Mouse (Mus musculus): Measurements from ENCODE around the gene Ldlrad3. TPM values are rescaled to one million over a fixed set of nuclear protein-coding genes. Genes with fewer than 3 reads are reported as not detected.

The Ldlrad3 gene
- total RNA-seq, 4 experiments from 2014 or later, result 6.3 to 7.4 (median 7.0) TPM

DNA sequence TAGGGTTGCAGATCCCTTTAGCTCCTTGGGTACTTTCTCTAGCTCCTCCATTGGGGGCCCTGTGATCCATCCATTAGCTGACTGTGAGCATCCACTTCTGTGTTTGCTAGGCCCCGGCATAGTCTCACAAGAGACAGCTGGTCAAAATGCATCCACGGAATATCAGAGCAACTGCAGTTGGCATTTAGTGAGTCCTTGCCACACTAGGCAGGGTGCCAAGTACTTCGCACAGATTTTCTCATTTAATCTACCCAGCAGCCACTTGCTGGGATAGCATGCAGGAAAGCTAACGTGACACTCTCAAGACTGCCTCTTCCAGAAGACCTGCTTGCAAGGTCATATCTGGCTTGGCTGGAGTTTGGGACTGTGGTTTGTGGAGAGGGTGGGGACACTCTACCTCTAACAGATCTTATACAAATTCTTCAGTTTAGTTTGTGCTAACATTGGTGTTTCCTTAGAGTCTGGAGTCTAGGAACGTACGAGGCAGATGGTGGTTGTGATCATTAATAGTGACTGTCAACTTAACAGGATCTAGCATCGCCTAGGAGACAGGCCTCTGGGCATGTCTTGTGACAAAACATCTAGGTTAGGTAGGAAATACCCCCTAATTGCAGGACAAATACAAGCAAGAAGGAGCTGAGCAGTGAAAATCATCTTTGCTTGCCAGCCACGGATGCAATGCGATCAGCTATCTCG, 115.0 kb downstream of the Ldlrad3 start:
- peak; percentile 13 for DNase-seq

DNA sequence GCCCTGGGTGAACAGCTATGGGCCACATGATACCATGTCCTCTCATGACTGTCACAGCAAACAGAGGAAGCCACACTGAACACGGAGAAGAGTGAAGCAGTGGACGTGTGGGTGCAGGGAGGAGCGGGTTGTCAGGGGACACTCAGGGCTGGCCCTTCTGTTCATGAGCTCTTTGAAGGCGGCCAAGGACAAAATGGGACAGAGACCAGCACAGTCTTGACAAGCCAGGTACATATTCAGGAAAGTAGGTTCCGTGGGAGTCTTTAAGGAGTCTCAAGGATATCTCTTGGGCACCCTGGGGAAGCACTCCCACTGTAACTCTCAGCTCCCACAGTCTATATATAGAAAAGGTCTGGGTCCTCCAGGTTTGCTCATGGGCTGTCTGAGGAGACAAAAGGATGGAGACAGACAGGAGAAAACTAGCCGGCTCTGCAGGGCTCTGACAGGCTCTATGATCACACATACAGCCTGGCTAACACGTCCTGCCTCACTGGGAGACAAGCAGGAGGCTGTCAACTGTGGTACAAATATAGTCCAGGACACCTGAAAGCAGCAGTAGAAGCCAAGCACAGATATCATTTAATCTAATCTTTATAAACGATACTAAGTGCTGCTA, 121.3 kb downstream of the Ldlrad3 start:
- DNase-seq, result no peak

DNA sequence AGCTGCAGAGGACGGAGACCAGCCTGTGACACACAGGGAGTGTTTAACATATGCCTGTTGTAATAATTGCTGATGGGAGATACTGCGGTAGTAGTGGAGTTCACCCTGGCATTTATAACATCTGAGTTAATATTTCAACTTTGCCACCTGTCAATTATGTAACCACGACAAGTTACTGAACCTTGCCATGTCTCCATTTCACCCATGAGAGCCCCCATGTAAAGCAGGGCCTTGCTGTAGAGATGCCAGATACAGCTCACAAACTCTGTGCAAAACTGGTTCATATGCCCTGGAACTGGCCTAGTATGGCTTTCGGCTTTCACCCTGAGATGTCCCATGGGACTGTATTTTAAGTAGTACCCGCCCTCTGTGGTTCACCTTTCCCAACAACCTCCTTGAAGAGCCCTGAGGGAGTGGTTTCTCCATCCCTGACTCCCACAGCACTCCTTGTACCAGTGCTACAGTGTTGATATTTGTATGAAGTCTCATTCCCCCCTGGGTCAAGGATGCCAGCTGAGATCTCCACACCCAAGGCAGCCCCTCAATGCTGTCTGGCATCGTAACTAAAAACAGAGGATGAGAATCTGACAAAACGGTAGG, 122.2 kb downstream of the Ldlrad3 start:
- DNase-seq, result no peak

DNA sequence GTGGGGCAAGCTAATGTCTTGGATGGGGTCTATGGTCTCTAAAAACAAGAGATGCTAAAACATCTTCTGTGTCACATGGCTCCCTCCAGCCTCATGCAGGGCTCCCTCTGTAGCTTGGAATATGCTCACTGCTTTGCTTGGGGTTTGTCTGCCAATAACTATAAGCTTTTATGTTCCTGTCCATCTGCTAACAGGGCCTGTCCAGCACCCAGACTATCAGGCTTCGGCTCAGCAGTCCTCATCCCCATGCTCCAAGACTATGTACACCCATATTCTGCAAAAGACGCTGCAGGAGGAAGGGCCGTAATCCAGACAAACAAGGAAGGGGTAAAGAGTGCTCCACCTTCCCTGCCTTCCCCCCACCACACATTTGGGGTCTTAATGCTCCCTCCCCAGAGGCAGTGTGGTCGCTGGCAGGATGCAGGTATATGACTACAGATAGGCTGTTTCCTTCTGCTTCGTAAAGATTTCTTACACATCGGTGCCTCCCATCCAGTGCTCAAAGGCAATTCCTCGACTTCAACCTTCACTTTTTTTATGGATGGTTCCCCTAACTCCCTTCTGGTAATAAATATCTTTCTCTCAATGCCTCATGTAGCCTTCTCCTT, 123.2 kb downstream of the Ldlrad3 start:
- no peak for DNase-seq

DNA sequence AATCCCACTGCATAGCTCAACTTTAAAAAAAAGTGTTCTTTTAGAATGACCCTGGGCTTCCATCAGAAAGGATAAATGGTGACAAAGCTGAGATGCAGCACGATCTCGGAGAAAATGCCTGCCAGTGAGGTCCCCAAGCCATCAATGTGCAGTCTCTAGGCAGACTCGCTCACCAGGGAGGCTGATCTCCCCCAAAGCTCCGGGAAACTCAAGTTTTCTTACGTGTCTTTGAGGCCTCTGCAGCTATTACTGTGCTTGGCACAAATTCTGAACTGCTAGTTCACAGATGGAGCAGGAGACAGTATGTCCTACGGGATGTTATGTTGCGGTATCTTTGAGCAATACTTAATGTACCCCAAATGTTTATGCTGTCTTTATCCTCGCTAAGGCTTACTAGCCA, 124.3 kb downstream of the Ldlrad3 start:
- no peak for DNase-seq

DNA sequence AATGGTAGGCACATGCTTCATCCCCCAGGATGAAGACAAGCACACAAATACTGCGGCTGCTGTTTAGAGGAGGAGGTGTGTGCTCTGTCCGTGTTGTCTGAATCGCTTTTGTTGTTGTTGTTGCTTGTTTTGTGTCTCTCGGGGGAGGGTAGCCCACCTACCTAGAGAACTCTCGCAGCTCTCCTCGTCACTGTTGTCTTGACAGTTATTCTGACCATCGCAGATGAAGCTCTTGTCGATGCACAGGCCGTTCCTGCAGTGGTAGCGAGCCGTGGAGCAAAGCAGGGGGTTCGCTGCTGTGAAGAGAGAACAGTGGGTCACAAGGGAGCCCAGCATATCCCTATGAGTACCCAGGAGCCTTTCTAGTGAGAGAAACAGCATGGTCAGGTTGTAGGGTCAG, 128.4 kb downstream of the Ldlrad3 start:
- no peak for DNase-seq

DNA sequence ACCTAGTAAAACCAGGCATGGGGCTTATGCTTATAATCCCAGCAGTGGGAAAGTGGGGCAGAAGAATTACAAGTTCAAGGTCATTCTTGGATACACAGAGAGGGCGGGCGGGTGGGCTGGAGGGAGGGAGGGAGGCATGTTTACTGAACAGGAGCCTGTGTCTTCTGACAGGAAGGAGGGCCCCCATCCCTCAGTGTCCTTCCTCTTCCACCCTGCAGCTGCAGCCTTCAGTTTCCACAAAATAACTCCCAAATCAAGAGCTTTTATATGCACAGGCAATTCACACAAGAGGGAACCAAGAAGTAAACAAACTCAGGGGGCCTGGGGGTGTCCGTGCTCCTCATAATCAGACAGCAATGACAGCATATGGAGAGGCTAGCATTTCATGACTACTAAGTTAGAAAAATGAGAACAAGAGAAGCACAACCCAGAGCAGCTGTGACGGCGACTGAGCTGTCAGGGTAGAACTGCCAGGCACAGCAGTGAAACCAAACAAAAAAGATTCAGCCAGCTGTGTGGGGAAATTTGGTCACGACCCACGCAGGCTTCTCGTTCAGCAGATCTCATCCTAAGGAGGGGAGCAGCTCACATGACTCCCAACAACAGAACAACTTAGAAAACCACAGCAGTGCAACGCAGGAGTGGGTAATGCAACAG, 129.0 kb downstream of the Ldlrad3 start:
- no peak for DNase-seq

DNA sequence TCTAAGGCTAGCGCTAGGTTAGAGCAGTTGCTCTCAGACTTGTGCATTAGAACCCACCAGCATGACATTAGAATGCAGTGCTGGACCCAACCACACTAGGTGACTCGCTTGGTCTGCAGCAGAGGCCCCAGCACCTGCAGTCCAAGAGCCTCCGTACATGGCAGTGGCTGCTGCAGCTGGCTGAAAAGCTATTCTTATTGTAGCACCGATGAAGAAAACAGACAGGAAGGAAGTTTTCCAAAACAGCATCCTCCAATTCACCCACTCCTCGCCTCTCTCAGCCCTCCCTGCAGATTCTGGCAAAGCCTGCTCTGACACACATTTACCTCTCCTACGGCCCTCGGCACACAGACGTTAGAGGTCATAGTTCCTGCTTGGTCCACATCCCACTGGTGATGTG, 130.0 kb downstream of the Ldlrad3 start:
- DNase-seq, result no peak

DNA sequence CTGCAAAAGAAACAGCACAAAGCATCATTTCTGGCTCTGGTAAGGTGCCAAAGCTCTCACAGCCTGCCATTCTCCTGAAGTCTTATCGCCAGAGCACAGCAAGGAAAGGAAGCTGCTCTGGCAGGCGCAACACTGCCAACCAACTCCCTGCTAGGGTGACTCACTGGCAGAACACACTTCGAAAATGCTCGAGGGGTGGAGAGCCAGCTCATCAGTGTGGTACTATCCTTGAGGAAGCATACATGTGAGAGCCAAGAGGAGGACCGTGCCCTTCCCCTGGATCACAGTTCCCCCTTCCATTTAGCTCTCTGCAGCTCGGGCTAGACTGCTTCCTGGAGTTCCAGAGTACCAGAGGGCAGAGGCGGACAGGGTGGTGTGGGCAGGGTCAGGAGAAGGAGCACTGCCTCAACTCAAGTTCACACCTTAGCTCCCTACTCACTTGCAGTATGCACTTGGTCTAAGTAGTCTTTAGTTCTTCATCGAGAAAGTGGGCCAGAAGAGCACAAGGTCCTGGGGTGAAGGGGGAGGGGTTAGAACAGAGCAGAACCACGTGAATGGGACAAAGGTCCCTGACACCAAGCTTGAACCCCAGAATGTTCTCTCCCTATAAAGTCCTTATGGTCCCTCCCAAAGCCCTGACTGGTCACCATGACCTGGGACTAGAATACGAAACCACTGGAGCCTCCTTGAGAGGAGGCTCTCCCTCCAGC, 133.1 kb downstream of the Ldlrad3 start:
- peak; percentile 43 for DNase-seq

DNA sequence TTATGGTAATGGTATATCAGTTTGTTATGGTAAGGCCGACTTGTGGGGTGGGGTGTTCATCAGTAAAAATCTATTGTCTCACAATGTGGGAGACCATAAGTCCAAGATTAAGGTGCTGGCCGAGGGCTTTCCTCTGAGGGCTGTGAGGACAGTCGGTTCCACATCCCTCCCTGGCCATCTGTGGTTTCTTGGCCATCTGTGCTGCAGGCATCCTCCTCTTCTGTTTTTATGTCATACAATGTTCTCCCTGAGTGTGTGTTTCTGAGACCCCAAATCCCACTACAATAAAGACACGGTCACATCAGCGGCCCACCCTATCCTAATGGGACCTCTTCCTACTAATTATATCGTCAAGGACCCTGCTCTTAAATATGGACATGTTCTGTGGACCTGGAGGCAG, 133.8 kb downstream of the Ldlrad3 start:
- DNase-seq, result no peak

DNA sequence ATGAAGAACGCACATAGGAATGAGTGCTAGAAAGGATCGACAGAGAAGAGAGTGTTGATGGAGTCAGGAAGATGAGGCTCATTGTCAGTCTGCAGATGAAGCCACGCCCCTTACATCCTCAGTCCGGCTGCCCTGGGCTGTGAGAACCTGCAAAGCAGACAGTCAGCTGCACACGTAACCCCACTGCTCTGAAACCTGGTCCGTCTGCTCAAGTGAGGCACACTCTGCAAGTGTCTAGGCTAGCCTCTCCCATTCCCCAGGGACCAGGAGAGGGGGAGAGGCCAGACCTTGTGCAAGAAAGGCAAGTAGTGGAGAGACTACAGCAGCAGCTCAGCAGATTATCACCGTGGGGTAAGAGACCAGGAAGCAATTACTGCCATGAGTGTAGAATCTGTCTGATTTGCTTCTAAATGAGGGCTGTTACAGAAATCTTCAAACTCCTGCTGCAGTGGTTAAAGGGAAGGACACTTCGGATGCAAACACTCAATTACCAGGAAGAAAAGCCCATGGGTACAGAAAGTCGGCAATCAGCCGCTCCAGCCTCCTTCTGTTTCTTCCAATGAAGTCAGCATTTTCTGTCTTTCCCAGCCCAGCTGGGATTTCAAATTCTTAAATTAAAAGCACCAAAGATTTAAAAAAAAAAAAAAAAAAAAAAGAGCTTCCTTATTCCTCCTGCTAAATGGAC, 136.2 kb downstream of the Ldlrad3 start:
- DNase-seq, result no peak

DNA sequence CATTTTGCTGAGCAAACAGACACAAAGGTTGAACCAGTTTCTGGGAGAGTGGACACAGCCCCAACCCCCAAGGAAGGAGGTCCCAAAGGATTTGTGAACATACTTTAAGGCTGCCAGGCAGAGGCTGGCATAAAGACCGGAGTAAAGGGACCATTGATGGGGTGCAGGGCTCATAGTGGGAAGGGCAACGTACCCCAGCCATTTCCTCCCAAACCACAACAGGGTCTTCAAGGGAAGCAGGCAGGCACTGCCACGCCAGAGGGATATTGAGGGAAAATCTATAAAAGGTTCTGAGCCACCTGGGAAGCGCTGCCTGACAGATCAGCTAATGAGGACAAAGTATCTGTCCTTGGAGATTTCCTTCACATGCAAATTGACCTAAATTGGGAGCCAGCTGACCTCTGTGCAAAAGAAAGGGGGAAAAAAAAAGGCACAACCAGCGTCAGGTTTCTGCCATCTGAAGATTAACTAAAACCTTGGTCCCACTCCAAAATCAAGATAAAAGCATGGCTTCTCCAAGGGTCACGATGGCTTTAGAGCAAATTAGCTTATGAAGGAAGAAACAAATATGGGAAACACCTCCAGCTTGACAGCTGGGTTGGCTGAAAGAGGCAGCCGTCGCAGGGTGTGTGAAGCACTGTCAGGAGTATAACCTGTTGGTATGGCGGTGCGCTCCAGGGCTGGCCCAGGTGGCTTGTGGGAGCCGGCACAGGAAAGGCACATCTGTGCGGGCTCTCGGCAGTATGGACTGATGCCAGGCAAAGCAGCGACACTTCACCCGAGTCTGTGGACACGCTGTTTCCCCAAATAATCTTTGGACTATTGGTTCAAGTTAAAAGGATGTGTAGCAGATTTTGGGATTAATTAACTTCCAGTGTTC, 137.6 kb downstream of the Ldlrad3 start:
- no peak for DNase-seq

DNA sequence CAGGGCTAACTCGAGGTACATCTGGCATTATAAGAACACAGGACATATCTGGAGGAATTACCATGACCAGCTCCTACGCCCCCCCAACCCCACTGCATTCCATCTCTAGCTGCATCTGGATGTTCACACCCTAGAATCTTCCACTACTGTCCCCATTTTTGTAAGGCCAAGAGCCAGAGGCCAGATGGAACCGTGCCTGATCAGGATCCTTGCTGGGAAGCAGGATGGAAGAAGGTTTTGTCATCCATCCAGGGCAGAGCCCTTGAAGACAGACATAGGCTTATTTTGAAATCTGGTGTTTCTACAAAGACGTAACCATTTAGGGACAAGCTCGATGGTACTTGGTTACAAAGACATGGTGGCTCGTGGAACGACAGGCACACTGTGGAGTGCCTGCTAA, 139.7 kb downstream of the Ldlrad3 start:
- DNase-seq, result no peak

DNA sequence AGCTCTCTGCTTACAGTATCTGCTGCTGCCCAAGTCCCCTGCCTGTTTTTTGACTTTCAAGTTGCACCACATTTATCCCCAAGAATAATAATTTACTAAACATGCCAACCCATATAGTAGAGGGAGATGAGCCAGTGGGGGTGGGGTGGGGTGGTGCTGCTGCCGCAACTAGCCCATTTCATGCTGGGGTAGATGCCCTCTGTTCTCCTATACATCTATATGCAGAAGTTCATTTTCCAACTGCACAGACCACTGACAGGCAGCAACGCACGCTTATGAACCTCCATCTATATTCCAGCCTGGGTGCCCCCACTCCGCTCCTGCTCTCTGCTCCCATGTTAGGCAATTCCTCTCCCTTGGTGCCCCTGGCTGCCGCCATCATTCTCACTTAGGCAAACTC, 145.7 kb downstream of the Ldlrad3 start:
- no peak for DNase-seq

DNA sequence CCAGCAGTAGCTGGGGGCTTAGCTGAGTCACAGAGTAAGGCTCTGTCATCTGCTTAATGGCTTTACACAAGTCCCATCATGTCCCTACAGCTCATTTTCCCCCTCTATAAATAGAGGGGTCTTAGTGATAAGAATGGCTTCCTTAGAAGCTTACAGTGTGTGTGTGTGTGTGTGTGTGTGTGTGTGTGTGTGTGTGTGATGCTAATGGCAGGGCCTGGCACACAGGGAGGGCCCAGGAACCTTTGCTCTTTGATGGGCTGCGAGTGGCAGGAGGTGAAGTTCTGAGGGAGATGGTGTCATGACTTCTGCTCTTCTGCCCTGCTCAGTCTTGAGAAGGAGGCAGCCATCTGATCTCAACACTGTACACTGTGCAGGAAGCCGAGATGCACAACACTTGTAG, 146.2 kb downstream of the Ldlrad3 start:
- DNase-seq, result no peak

DNA sequence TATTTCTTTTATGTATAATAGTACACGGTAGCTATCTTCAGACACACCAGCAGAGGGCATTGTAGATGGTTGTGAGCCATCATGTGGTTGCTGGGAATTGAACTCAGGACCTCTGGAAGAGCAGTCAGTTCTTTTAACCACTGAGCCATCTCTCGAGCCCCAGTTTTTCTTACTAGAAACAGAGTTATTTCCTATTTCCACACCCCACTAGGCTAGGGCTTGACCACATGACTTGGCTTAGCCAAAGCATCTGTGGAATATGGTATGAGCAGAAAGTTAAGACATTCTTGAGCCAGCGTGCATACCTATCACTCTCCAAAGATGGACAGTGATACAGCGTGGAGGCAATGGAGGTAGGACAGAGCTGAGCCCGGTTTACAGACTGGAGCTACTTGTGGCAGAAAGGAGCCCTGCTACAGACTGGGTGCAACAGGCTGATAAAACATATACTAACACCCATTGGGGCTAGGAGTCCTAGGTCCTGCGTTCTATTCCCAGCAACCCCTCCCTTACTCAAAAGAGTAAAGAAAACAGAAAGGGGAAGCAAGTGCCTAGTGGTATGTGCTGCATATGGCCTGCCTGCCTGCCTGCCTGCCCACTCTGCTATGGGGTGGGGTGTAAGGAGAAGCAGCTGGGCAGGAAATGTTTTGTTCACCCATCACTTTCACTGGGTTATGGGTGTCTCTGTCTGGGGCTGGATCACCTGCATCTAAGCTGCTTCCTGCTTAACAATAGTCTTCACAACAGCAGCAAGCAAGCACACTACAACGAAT, 147.1 kb downstream of the Ldlrad3 start:
- DNase-seq, result no peak

DNA sequence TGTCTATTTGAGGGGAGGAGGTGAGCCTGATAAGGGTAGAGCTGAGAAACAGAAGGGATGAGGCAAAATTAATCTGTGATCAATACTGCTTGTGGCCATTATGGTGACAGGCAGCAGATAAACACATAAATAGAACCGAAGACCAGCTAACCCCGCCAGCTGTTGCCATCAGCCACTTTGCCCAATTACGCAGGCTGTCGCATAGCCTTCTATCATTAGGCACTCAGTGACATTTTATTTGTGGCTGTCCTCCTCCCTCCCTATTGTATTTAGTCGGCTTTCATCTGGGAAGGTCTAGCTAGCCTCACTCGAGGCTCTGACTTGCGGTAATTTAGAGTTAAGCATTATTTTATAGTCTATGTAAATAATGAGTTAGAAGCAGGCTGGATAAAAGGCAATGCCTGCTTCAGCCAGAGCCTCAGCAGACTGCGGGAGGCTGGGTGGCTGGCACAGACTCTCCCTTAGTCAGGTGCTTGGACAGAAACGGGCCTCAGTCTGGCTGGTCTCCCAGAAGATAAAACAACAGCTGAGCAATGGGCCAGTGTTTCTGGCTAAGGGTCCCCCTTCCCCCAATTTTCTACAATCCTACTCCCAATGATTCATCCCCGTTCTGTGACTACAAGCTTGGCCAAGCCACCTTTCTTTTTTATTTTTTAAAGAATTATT, 147.8 kb downstream of the Ldlrad3 start:
- no peak for DNase-seq

DNA sequence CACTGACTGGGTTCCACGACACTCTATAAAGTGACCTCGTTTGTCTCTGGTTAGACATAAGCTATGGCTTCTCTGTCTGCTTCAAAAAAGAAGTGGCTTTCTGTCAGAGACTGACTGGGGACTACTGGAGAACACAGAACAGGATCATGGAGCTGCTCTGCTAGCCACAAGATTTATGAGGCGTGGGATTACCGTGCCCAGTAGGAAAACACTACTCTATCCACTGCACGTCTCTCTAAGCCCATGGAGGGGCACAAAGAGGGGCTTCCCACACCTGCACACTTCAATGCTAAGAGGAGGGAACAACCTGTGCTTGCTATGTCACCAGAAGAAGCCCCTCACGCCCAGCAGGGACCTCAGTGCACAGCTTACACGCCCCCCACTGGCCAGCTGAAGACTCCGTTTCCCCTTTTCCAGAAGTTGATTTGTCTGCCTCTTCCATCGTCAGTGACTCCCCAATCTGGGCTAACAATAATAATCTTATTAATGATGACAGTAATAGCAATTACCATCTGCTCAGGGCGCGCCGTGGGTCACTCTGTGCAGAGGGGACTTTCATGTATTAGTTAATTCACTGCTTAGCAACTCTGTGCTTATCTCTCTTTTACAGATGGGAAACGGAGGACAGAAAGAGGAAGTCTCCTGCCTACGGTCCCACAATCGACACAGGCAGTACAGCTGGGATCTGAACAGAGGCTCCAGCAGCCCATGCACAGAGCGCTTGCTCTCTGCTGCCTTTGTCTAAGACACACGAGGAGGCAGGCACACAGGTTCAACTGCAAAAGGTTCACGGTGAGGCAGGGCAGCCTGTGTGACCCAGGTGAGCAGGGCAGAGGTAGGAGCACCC, 149.3 kb downstream of the Ldlrad3 start:
- DNase-seq, result no peak

DNA sequence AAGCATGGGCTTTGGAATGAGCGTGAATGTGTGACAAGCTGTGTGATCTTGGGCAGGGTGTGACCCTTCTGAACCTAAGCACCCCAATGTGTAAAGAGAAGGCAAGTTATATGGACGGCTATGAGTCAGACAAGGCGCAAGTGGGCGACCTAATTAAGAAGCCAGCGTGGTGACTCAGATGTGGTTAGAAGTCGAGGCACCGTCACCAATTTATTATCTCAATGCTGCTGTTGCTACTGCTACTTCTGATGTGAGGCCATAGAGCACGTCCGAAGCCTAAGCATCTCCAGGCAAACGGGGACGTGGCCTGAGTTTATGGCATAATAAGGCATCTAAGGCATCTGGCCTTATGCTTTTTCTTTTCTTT, 151.7 kb downstream of the Ldlrad3 start:
- DNase-seq, result no peak
